Mouse (Mus musculus) forebrain, embryonic 11.5 days (tissue): ENCODE measurements around the gene Cebpb. TPM values are rescaled to one million over a fixed set of nuclear protein-coding genes. Genes with fewer than 3 reads are reported as not detected.

Source experiments
- ATAC-seq: fragments of 200-750 bp; cut with Nextera tagmentation; replicated peaks from 2 replicates; pipeline ENCODE4 v1.8.0; 2017; ENCODE audit warnings: moderate TSS enrichment; ENCODE audit not compliant: low FRiP score
- DNase-seq: peaks from one replicate; pipeline ENCODE4 v3.0.0-alpha.2; 2017; ENCODE audit warnings: low spot score
- H3K27ac ChIP-seq: fragments of 300-500 bp; sonication (generic); 2 replicates; pipeline ENCODE4 v1.5.1; 2014; ENCODE audit warnings: low read depth, low read length
- H3K27me3 ChIP-seq: fragments of 300-500 bp; sonication (generic); 2 replicates; pipeline ENCODE4 v1.6.1; 2014; ENCODE audit warnings: mild to moderate bottlenecking, low read length, mixed read lengths; ENCODE audit not compliant: control insufficient read depth, insufficient read depth
- H3K36me3 ChIP-seq: fragments of 300-500 bp; sonication (generic); 2 replicates; pipeline ENCODE4 v1.6.1; 2014; ENCODE audit warnings: mild to moderate bottlenecking, low read length, moderate library complexity, mixed read lengths; ENCODE audit not compliant: control insufficient read depth, insufficient read depth
- H3K4me1 ChIP-seq: fragments of 300-500 bp; sonication (generic); replicated peaks from 2 replicates; pipeline ENCODE4 v1.6.1; 2014; ENCODE audit warnings: low read length, mixed read lengths; ENCODE audit not compliant: control insufficient read depth, insufficient read depth
- H3K4me2 ChIP-seq: fragments of 300-500 bp; sonication (generic); 2 replicates; pipeline ENCODE4 v1.6.1; 2014; ENCODE audit warnings: low read depth, mild to moderate bottlenecking, low read length, moderate library complexity, mixed read lengths; ENCODE audit not compliant: severe bottlenecking
- H3K4me3 ChIP-seq: fragments of 300-500 bp; sonication (generic); 2 replicates; pipeline ENCODE4 v1.5.1; 2014; ENCODE audit warnings: low read depth, low read length
- H3K9ac ChIP-seq: fragments of 300-500 bp; sonication (generic); 2 replicates; pipeline ENCODE4 v1.6.1; 2014; ENCODE audit warnings: low read length
- H3K9me3 ChIP-seq: fragments of 300-500 bp; sonication (generic); 2 replicates; pipeline ENCODE4 v1.6.1; 2016; ENCODE audit warnings: low read length, mixed read lengths; ENCODE audit not compliant: control insufficient read depth
- WGBS: fragments of 180-500 bp; shearing (Covaris S2); extraction: QIAGEN DNeasy Blood & Tissue Kit; methylation state at CpG from one replicate; pipeline ENCODE4 v1.1.7; 2014; 5-methylcytosine and 5-hydroxymethylcytosine counted together
- polyA plus RNA-seq: library from polyadenylated mRNA; unstranded; fragments of >200 nt; fragmentation: Nextera tagmentation; extraction: Ambion mirVana; gene quantifications from 2 replicates; pipeline ENCODE4 v1.2.1, GENCODE M21; 2014

The Cebpb gene
- polyA plus RNA-seq, 1 experiment from 2014 or later = 1.7 TPM

DNA sequence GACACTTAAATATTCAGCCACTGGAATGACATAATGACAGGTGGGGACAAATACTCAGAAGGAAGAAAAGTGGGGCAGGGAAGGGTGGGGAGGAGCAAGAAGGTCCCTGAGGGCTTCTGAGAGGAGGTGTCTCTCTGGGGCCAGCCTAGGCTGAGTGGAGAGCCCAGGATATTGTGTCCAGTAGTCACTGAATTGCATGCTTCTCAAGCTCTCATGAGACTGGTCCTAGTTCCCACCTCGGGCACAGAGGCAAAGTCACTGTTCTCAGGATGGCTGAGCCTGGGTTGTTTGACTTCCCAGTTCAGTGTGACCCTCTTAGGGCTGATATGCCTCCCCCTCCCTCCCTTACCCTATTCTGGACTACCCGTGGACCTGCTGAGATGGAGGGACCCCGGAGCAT is 4.1 kb downstream of the Cebpb start:
- H3K27ac ChIP-seq = no peak overlapping the region
- no peak overlapping the region for H3K4me3 ChIP-seq
- 85% methylated on average over 3 of the region's 3 CpGs for WGBS
- ATAC-seq (no peak), DNase-seq (no peak)
- peaks cover 26% of the 10 kb centered on the region for H3K27me3 ChIP-seq
- H3K36me3 ChIP-seq = no peaks in the 10 kb centered on the region
- no peak overlapping the region for H3K4me2 ChIP-seq
- no peaks in the 10 kb centered on the region for H3K9me3 ChIP-seq
- no peak overlapping the region for H3K9ac ChIP-seq
- H3K4me1 ChIP-seq = peaks cover 6% of the 10 kb centered on the region

DNA sequence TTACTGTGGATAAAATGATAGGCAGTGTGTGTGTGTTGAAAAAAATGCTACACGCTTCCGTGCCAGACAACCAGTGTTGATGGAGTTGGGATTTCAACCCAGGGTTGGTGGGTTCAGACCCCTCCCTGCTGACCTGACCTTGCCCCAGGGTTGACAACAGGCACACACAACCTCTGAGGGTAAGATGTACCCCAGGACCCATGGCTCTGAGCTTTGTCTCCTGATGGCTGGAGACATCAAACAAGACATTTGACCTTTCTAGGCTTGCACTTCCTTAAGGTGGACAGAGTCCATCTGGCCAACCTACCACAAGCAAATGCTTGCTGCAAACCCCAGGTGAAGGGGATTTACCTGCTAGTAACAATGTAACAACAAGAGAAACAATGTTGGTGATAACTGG is 4.8 kb downstream of the Cebpb start:
- ATAC-seq (no peak), DNase-seq (no peak)
- Histone ChIP-seq H3K9ac (no peak overlapping the region), H3K4me1 (peaks cover 2% of the 10 kb centered on the region), H3K36me3 (no peaks in the 10 kb centered on the region), H3K27ac (no peak overlapping the region), H3K4me2 (no peak overlapping the region), H3K27me3 (peaks cover 20% of the 10 kb centered on the region), H3K9me3 (no peaks in the 10 kb centered on the region), H3K4me3 (no peak overlapping the region)
- 98% methylated on average over 2 of the region's 2 CpGs for WGBS

DNA sequence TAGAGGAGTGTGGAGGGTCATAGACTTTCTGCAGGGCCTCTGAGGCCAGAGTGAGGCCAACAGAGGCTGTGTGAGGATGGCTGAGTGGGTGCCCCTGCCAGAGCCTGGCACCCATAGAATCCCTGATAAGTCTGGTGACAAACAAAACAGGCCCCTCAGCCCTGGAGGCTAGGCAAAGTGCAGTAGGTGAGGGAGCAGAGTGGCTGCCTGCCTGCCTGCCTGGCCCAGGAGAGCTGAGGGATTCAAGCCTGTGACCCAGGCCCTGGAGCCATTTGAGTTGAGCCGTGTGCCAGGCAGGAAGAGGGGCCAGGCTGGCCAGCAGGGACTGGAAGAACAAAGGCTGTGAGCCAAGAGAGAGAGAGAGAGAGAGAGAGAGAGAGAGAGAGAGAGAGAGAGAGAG is 5.5 kb downstream of the Cebpb start:
- Histone ChIP-seq H3K36me3 (no peaks in the 10 kb centered on the region), H3K4me2 (no peak overlapping the region), H3K9me3 (no peaks in the 10 kb centered on the region), H3K4me1 (peaks cover 2% of the 10 kb centered on the region), H3K4me3 (no peak overlapping the region), H3K27ac (no peak overlapping the region), H3K9ac (no peak overlapping the region), H3K27me3 (peaks cover 18% of the 10 kb centered on the region)
- WGBS = 71% methylated on average over 1 of the region's 1 CpGs
- DNase-seq (no peak), ATAC-seq (no peak)

GRCm38 (mm10) chr2:167694963-167695362 is 6.2 kb downstream of the Cebpb start:
- H3K9ac ChIP-seq = no peak overlapping the region
- H3K4me1 ChIP-seq = peaks cover under 1% of the 10 kb centered on the region; the same call in 1 of the 2 replicates
- peaks cover 10% of the 10 kb centered on the region for H3K27me3 ChIP-seq
- H3K27ac ChIP-seq = no peak overlapping the region
- H3K9me3 ChIP-seq = no peaks in the 10 kb centered on the region
- DNase-seq = no peak
- WGBS = 96% methylated on average over 7 of the region's 7 CpGs
- H3K36me3 ChIP-seq = no peaks in the 10 kb centered on the region
- H3K4me2 ChIP-seq = no peak overlapping the region
- H3K4me3 ChIP-seq = no peak overlapping the region
- no peak for ATAC-seq

- Histone ChIP-seq H3K27me3 (peaks cover 8% of the 10 kb centered on the region), H3K4me1 (no peaks in the 10 kb centered on the region), H3K4me2 (no peak overlapping the region), H3K4me3 (no peak overlapping the region), H3K9ac (no peak overlapping the region), H3K36me3 (no peaks in the 10 kb centered on the region), H3K27ac (no peak overlapping the region), H3K9me3 (no peaks in the 10 kb centered on the region)
- no peak for ATAC-seq
- no peak for DNase-seq
- 77% methylated on average over 14 of the region's 14 CpGs for WGBS
These were observed 6.8 kb downstream of the Cebpb start for GRCm38 (mm10) chr2:167695491-167695890.

DNA sequence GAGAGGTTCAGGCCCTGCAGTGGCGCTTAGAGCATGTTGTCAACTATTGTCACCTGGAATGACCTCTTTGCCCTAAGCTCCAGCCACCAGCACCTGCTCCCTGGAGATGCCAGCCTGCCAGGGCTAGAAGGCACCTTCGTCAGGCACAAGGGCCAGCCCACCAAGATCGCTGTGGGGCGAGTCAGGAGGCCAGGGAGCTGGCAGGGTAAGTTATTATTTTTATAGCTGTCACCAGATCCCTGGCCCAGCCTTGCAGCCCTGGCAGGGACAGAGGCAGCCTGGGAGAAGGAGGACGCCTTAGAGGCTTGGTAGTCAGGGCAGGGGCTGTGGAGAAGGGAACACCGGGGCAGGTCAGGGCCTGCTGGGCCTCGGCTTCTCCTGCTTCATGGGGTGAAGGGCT is 7.4 kb downstream of the Cebpb start:
- no peaks in the 10 kb centered on the region for H3K36me3 ChIP-seq
- no peaks in the 10 kb centered on the region for H3K4me1 ChIP-seq
- DNase-seq (no peak), ATAC-seq (no peak)
- no peaks in the 10 kb centered on the region for H3K9me3 ChIP-seq
- H3K4me3 ChIP-seq = no peak overlapping the region
- H3K27ac ChIP-seq = no peak overlapping the region
- no peak overlapping the region for H3K4me2 ChIP-seq
- H3K27me3 ChIP-seq = peaks cover 2% of the 10 kb centered on the region; the same call in 1 of the 2 replicates
- WGBS = 88% methylated on average over 7 of the region's 7 CpGs
- no peak overlapping the region for H3K9ac ChIP-seq

DNA sequence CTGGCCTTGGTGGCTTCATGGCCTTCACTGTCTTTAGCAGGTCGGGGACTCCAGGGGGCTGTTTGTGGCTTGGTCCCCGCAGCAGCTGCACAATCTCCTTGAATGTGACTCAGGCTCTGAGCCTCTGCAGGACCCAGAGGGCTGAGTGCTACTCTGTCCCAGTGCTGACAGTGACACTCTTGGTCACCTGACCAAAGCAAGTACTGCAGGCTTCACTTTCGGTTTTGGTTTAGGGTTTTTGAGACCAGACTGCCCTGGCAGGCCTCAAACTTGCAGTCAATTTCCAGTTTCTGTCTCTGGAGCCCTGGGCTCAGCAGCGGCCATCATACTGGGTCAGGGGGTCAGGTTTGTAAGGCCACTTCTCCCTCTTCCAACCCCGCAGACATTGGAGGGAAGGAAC is 9.2 kb downstream of the Cebpb start:
- Histone ChIP-seq H3K27ac (no peak overlapping the region), H3K9me3 (no peaks in the 10 kb centered on the region)
- WGBS = 72% methylated on average over 5 of the region's 5 CpGs

GRCm38 (mm10) chr2:167700018-167700417 is 11.3 kb downstream of the Cebpb start:
- DNase-seq (no peak), ATAC-seq (no peak)
- H3K9ac ChIP-seq = no peak overlapping the region
- no peaks in the 10 kb centered on the region for H3K36me3 ChIP-seq
- H3K27me3 ChIP-seq = no peaks in the 10 kb centered on the region
- no peaks in the 10 kb centered on the region for H3K9me3 ChIP-seq
- H3K27ac ChIP-seq = no peak overlapping the region
- H3K4me2 ChIP-seq = no peak overlapping the region
- 76% methylated on average over 5 of the region's 5 CpGs for WGBS
- H3K4me1 ChIP-seq = no peaks in the 10 kb centered on the region
- H3K4me3 ChIP-seq = no peak overlapping the region

More for the DNA sequence above, 9.2 kb downstream of the Cebpb start:
- Histone ChIP-seq H3K9ac (no peak overlapping the region), H3K4me2 (no peak overlapping the region), H3K4me3 (no peak overlapping the region), H3K27me3 (no peaks in the 10 kb centered on the region), H3K36me3 (no peaks in the 10 kb centered on the region), H3K4me1 (no peaks in the 10 kb centered on the region)
- DNase-seq = no peak
- ATAC-seq = no peak

DNA sequence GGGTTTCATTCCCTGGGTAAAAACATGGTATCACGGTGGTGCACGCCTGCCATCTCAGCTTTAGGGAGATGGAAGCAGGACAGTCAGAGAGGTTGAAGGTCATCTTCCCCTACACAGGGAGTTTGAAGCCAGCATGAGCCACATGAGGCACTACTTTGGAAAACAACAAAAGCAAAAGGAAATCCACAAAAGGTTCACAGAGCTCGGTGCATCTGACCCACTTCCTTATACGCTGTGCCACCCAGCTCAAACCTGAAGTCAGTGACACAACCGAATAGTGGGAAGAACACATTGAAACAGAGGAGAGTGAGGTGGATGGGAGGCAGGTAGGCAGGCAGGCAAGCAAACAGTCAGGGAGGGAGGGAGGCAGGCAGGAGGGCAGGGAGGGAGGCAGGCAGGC is 12.8 kb downstream of the Cebpb start:
- H3K4me2 ChIP-seq = no peak overlapping the region

More for the DNA sequence above, 12.8 kb downstream of the Cebpb start:
- no peaks in the 10 kb centered on the region for H3K27me3 ChIP-seq
- no peak for ATAC-seq
- H3K9me3 ChIP-seq = no peaks in the 10 kb centered on the region
- H3K4me3 ChIP-seq = no peak overlapping the region
- H3K27ac ChIP-seq = no peak overlapping the region
- H3K4me1 ChIP-seq = no peaks in the 10 kb centered on the region
- H3K36me3 ChIP-seq = no peaks in the 10 kb centered on the region
- WGBS = 75% methylated on average over 5 of the region's 5 CpGs
- no peak for DNase-seq
- no peak overlapping the region for H3K9ac ChIP-seq
